Mouse (Mus musculus) liver, embryonic 15.5 days (tissue): Measurements from ENCODE around the gene Neurog1. TPM values are rescaled to one million over a fixed set of nuclear protein-coding genes. Genes with fewer than 3 reads are reported as not detected.

Experiments used
- ATAC-seq: fragments of 200-750 bp; cut with Nextera tagmentation; 2 replicates; pipeline ENCODE4 v1.8.0; 2017; ENCODE audit warnings: moderate number of reproducible peaks, mild to moderate bottlenecking, moderate library complexity; ENCODE audit not compliant: insufficient read depth
- H3K27ac ChIP-seq: fragments of 300-500 bp; sonication (generic); replicated peaks from 2 replicates; pipeline ENCODE4 v1.5.1; 2015; ENCODE audit warnings: mild to moderate bottlenecking, inconsistent platforms
- H3K27me3 ChIP-seq: fragments of 300-500 bp; sonication (generic); 2 replicates; pipeline ENCODE4 v1.6.1; 2015; ENCODE audit warnings: mild to moderate bottlenecking, inconsistent platforms
- H3K36me3 ChIP-seq: fragments of 300-500 bp; sonication (generic); replicated peaks from 2 replicates; pipeline ENCODE4 v1.6.1; 2015; ENCODE audit warnings: moderate library complexity, mild to moderate bottlenecking, inconsistent platforms
- H3K4me1 ChIP-seq: fragments of 300-500 bp; sonication (generic); replicated peaks from 2 replicates; pipeline ENCODE4 v1.6.1; 2015; ENCODE audit warnings: inconsistent platforms
- H3K4me2 ChIP-seq: fragments of 300-500 bp; sonication (generic); 2 replicates; pipeline ENCODE4 v1.6.1; 2015; ENCODE audit warnings: moderate library complexity, mild to moderate bottlenecking, inconsistent platforms
- H3K4me3 ChIP-seq: fragments of 300-500 bp; sonication (generic); replicated peaks from 2 replicates; pipeline ENCODE4 v1.5.1; 2015; ENCODE audit warnings: mild to moderate bottlenecking, inconsistent platforms
- H3K9ac ChIP-seq: fragments of 300-500 bp; sonication (generic); 2 replicates; pipeline ENCODE4 v1.6.1; 2015; ENCODE audit warnings: moderate library complexity, mild to moderate bottlenecking, inconsistent platforms
- H3K9me3 ChIP-seq: fragments of 300-500 bp; sonication (generic); replicated peaks from 2 replicates; pipeline ENCODE4 v1.6.1; 2016; ENCODE audit warnings: inconsistent platforms
- WGBS: fragments of 180-500 bp; shearing (Covaris S2); methylation state at CpG from one replicate; pipeline ENCODE4 v1.1.7; 2015; ENCODE audit warnings: mixed read lengths; ENCODE audit not compliant: insufficient replicate concordance; 5-methylcytosine and 5-hydroxymethylcytosine counted together
- polyA plus RNA-seq: library from polyadenylated mRNA; unstranded; fragments of >200 nt; fragmentation: Nextera tagmentation; extraction: Ambion mirVana; gene quantifications from 2 replicates; pipeline ENCODE4 v1.2.1, GENCODE M21; 2015

Neurog1 gene
- polyA plus RNA-seq, 1 experiment from 2014 or later = not detected

DNA sequence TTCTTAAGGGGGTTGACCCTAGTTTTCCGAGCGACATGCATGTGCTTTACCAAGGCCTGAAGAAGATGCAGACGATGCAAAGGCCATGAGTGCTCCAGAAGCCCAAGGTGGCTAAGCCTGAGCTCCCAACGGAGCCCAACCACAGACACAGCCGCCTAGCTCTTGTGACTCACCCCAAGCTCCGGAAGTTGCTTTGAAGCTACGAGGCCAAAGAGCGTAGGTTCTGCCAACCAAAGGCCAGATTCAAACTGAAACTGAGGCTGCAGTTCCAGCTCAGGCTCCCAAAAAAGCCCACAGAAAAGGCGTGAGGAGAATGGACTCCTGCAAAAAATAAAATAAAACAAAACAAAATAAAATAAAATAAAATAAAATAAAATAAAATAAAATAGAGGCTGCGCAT, 14.1 kb downstream of the Neurog1 start:
- Histone ChIP-seq H3K9ac (no peak overlapping the region), H3K27ac (no peak overlapping the region), H3K4me3 (no peak overlapping the region), H3K9me3 (no peaks in the 10 kb centered on the region), H3K4me2 (no peak overlapping the region), H3K27me3 (peaks cover 14% of the 10 kb centered on the region), H3K36me3 (no peaks in the 10 kb centered on the region), H3K4me1 (no peaks in the 10 kb centered on the region)
- ATAC-seq = no peak
- 40% methylated on average over 10 of the region's 10 CpGs for WGBS

DNA sequence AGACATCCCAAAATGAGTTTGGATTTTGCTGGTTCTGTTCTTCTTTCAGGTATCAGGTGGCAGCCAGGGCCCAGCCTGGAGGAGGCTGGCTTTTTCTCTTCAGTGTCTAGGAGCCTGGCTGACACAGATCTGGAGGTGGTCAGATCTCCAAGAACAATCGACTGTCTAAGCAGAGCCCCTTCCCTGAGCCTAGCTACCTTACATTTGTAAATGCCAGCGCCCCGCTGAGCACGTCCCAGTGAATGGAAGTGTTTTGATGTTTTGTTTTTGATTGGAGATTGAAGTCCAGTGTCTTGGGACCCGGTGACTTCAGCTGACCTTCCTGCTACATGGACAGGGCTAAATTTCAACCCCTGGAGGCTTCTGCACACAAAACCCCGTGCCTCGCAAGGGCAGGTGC, 15.8 kb downstream of the Neurog1 start:
- Histone ChIP-seq H3K4me2 (no peak overlapping the region), H3K9me3 (no peaks in the 10 kb centered on the region), H3K36me3 (no peaks in the 10 kb centered on the region), H3K27me3 (peaks cover 18% of the 10 kb centered on the region), H3K9ac (no peak overlapping the region), H3K27ac (no peak overlapping the region), H3K4me3 (no peak overlapping the region), H3K4me1 (no peaks in the 10 kb centered on the region)
- WGBS = 26% methylated on average over 7 of the region's 7 CpGs
- ATAC-seq = no peak

DNA sequence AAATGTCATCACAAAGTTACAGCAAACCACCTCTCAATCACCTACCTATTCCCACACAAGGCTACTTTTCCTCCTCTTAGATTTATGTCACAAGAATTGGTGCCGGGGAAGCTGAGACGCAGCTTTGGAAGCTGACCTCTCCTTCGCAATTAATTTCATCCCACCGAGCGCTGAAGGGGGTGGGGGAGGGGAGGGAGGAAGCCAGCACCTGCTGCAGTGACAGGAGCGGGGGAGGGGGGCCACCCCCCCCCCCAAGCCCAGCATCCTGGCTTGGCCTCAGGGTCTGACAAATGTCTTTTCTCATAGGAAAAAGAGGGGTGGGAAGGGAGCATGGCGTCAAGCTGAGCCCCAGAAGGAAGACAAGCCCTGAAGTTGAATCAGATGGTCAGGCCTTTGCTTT, 23.2 kb downstream of the Neurog1 start:
- Histone ChIP-seq H3K9ac (no peak overlapping the region), H3K4me1 (no peaks in the 10 kb centered on the region), H3K27ac (no peak overlapping the region), H3K27me3 (peaks cover 61% of the 10 kb centered on the region), H3K9me3 (no peaks in the 10 kb centered on the region), H3K4me2 (no peak overlapping the region), H3K4me3 (no peak overlapping the region), H3K36me3 (no peaks in the 10 kb centered on the region)
- WGBS = 10% methylated on average over 7 of the region's 7 CpGs
- no peak for ATAC-seq

DNA sequence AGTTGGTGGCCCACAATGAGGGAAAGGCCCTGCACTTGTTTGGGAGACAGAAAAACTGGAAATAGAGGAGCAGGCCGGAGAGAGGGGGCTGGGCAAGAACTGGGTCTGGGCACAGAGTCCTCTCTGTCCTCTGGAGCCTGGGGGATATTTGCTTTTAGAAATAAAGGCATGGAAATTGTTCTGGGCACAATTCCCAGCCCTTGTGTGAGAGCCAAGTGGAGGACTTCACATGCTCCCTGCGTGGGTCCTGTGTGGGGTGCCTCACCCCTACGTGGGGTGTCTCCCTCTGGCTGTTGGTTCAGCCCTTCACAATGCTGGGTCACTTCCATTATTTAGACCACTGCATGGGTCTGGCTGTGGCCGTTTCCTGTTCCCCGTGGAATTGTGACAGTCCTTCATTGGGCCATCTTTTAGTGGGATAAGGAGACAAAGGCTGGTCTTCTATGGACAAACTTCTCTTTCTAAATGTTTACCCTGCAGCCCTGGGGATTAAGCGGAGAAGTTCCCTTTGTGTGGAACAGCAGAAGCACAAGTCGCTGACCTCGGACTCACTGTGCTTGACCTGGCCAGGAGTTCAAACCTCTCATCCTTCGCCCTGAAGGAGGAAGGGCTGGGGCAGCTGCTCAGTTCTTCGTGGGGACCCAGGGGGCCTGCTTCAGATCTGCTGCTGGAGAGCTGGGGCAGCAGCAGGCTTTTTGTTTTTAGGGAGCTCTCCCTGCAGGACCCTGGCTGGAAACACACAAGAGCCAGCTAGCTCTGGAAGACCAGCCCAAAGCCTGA, 25.6 kb downstream of the Neurog1 start:
- Histone ChIP-seq H3K4me3 (no peak overlapping the region), H3K4me2 (no peak overlapping the region), H3K36me3 (no peaks in the 10 kb centered on the region), H3K27ac (no peak overlapping the region), H3K9me3 (no peaks in the 10 kb centered on the region), H3K27me3 (peaks cover 82% of the 10 kb centered on the region), H3K4me1 (no peaks in the 10 kb centered on the region), H3K9ac (no peak overlapping the region)
- WGBS = 20% methylated on average over 10 of the region's 10 CpGs
- no peak for ATAC-seq

DNA sequence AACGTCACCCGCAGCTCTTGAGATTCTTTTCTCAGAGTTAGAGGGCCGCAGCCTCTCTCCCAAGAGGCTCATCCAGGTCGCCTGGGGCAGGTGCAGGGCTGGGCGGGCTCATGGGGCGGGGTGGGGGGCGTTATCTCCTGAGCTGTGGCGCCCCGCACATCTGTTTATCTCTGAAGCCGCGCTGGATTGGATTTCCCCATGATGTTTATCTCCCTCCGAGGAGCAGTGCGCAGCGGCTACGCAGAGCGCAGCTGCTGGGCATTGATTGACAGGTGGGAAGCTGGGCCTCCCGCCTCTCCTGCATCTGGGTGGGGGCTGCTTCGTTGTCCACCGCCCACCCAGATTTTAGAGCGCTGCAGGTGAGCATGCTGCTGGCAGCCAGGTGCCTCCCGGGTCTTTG, 28.3 kb downstream of the Neurog1 start:
- Histone ChIP-seq H3K4me3 (no peak overlapping the region), H3K27ac (no peak overlapping the region), H3K4me2 (no peak overlapping the region), H3K36me3 (no peaks in the 10 kb centered on the region), H3K9me3 (no peaks in the 10 kb centered on the region), H3K4me1 (no peaks in the 10 kb centered on the region), H3K9ac (no peak overlapping the region), H3K27me3 (peaks cover 95% of the 10 kb centered on the region)
- WGBS = 2% methylated on average over 21 of the region's 21 CpGs
- ATAC-seq = no peak

DNA sequence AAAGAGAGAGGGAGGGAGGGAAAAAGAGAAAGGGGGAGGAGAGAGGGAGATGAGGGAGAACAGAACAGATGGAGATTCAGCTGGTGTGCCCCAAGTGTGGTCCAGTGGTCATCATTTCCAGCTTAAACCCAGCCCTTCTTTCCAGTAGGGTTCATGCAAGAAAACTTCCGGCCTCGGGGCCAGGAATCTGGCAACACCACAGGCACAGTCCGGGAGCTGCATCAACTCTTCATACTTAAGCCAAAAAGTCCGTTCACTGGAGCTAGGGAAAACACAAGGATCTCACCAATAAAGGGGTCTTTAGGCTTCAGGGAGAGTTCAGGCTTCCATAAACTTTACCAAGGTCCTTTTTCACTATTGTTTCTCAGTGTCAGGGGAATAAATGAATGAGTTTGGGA, 29.1 kb downstream of the Neurog1 start:
- no peaks in the 10 kb centered on the region for H3K36me3 ChIP-seq
- no peak overlapping the region for H3K4me2 ChIP-seq
- no peaks in the 10 kb centered on the region for H3K4me1 ChIP-seq
- no peak overlapping the region for H3K4me3 ChIP-seq
- H3K9me3 ChIP-seq = no peaks in the 10 kb centered on the region
- ATAC-seq = no peak
- WGBS = 5% methylated on average over 4 of the region's 4 CpGs
- no peak overlapping the region for H3K9ac ChIP-seq
- no peak overlapping the region for H3K27ac ChIP-seq
- peaks cover 87% of the 10 kb centered on the region for H3K27me3 ChIP-seq

DNA sequence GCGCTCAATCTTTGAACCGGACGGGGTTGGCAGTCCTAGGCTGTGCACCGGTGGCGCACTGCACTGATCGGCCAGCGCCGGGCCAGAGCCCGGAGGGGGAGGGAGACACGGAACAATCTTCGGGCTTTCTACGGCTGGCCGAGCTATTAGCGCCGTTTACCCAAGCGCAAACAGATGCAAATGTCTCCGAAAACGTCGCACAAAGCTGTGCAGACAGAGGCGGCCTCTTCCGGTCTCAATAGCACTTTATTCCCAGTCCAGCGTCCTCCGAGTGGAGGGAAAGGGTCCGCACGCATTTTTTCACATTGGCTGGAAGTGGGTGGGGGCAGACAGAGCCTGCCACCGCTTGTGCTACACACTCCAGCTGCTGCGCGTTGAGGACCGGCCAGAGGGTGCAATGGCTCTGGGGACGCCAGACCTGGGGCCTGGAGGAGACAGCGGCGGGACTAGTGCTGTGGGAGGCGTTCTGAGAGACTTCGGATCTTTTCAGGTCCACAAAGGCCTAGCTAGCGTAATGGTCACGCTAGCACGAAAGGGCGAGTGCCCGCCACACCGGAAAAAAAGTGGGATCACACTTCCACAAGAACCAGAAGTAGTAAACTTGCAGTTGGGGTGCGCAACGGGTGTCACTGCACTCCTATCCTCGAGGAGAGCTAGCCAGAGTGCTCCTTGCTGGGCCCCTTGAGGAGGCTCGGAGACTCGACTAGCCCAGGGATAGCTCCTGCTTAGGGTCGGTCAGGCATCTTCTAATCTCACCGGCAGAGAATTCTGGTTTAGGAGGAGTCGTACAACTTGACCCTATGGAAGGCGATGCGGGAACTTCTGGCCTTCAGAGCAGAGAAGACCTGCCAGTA, 29.7 kb downstream of the Neurog1 start:
- Histone ChIP-seq H3K27ac (no peak overlapping the region), H3K4me2 (no peak overlapping the region), H3K4me1 (no peaks in the 10 kb centered on the region), H3K36me3 (no peaks in the 10 kb centered on the region), H3K4me3 (no peak overlapping the region), H3K9ac (no peak overlapping the region), H3K27me3 (peaks cover 82% of the 10 kb centered on the region), H3K9me3 (no peaks in the 10 kb centered on the region)
- ATAC-seq = no peak
- 2% methylated on average over 50 of the region's 50 CpGs for WGBS

DNA sequence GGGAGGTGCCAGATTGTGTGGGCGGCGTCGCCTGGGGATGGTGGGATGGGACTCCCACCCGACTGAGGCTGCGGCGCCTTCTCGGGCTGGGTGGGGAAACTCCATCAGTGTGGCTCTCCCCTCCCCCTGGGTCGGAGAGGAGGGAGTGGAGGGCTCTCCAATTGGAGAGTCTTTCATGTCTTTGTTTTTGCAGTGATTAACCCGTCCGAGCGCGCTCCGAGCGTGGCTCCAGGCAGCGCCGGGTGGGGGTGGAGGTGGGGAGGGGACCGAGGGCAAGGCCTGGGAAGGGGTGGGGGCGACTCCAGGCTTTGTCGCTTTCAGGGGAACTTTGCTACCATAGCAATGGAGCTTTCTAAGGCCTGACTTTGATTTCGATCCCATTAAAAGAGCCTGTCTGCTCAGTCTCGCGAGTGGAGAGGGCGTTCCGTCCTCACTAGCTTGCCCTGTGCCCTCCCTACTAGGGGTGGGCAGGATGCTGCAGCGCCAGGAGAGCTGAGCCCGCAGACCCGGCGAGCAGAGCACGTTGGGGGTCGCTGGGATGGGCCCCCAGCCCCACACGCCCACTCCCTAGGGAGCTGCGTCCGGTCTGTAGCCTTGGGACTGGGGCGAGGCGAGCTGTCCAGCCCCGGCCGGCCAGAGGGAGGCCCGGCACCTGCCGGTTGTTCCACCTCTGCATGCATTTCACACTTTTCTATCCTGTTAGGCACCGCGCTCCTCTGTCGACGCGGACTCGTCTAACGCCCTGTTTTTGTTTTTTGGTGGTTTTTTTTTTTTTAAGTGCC, 30.6 kb downstream of the Neurog1 start:
- 3% methylated on average over 46 of the region's 46 CpGs for WGBS
- ATAC-seq = no peak
- Histone ChIP-seq H3K27me3 (peaks cover 77% of the 10 kb centered on the region), H3K27ac (no peak overlapping the region), H3K9ac (no peak overlapping the region), H3K9me3 (no peaks in the 10 kb centered on the region), H3K4me3 (0 out of 2 replicates have a peak overlapping the region, but pooled peaks have one; percentile 15), H3K4me1 (no peaks in the 10 kb centered on the region), H3K36me3 (no peaks in the 10 kb centered on the region), H3K4me2 (peak overlapping the region; percentile 20)

DNA sequence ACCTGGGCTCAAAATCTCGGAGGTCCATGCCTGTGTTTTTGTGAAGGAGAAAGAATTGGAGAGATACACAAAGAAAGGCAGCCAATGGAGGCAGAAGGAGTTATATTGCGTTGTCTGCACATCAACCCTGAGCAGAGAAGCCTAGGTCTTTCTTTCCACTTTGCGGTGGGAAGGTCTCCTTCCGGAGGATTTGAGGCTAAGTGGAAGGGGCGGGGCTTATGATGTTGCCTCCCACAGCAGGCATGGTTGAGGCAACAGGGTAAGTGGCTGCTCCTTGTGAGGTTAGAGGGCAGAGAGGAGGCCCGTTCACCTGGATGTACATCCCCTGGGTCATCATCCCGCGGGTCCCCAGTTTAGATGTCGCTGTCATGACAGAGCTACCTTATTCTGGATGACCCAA, 32.7 kb downstream of the Neurog1 start:
- Histone ChIP-seq H3K4me2 (no peak overlapping the region), H3K4me1 (no peaks in the 10 kb centered on the region)
- WGBS = 43% methylated on average over 9 of the region's 9 CpGs

DNA sequence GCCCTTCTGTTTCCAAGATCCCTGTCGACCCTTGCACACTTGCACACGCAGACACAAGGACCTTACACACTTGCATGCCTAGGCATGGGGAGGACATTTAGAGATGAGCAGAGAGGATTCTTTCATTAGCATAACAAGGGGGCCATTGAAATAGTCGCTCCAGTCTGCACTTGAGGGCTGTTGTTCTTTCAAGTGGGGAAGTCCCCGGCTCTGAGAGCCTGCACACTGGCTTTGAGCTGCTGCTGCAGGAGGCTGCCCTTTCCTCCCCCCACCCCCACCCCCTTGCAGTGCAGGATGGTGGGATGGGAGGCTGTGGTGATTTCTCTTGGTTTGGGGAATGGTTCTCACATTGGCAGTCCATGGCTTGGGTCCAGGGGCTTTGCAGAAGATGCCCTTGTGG, 35.9 kb downstream of the Neurog1 start:
- H3K27me3 ChIP-seq = peaks cover 32% of the 10 kb centered on the region
- H3K4me2 ChIP-seq = no peak overlapping the region
- no peak overlapping the region for H3K9ac ChIP-seq
- 21% methylated on average over 4 of the region's 4 CpGs for WGBS
- no peak overlapping the region for H3K27ac ChIP-seq
- H3K4me1 ChIP-seq = no peaks in the 10 kb centered on the region
- no peaks in the 10 kb centered on the region for H3K36me3 ChIP-seq
- no peak for ATAC-seq
- H3K4me3 ChIP-seq = no peak overlapping the region
- no peaks in the 10 kb centered on the region for H3K9me3 ChIP-seq

More for the DNA sequence above, 32.7 kb downstream of the Neurog1 start:
- Histone ChIP-seq H3K27me3 (peaks cover 59% of the 10 kb centered on the region), H3K9ac (no peak overlapping the region), H3K36me3 (no peaks in the 10 kb centered on the region), H3K9me3 (no peaks in the 10 kb centered on the region), H3K27ac (no peak overlapping the region), H3K4me3 (no peak overlapping the region)
- ATAC-seq = no peak

DNA sequence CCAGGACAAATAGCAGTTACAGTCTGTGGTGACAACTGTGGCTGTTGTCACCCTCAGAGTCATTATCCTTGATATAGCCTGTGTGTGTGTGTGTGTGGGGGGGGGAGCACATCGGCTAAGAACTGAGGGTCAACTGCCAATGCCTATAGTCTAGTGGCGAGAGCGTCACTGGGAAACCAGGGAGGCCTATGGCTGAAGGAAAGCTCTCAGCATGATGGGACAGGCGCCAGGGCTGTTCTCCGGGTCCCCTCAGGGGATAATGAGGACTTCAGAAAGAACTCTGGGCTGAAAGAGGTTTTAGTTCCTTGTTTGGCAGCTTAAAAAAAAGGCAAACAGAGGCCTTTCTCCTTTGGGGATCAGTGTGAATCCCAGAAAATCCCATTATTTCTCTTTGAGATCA, 37.3 kb downstream of the Neurog1 start:
- 47% methylated on average over 5 of the region's 5 CpGs for WGBS
- Histone ChIP-seq H3K36me3 (no peaks in the 10 kb centered on the region), H3K4me3 (no peak overlapping the region), H3K27me3 (peaks cover 23% of the 10 kb centered on the region), H3K27ac (no peak overlapping the region), H3K4me1 (no peaks in the 10 kb centered on the region), H3K4me2 (no peak overlapping the region), H3K9ac (no peak overlapping the region), H3K9me3 (no peaks in the 10 kb centered on the region)
- no peak for ATAC-seq
